Mouse (Mus musculus) frontal cortex, adult 2 months (tissue): ENCODE measurements around the gene Klhl35. TPM values are rescaled to one million over a fixed set of nuclear protein-coding genes. Genes with fewer than 3 reads are reported as not detected.
A peak's percentile ranks its signal among the peaks of the same experiment; 100 is the strongest.
"Not testable (repeated sequence)": the region's sequence is repeated elsewhere in the genome, so short reads cannot be mapped to it uniquely, and the experiment has no call there.

Experiments used
- DNase-seq, 2 experiments: peaks; one replicate each; pipeline ENCODE4 v3.0.0; 2022; ENCODE audit warnings: low spot score in 1 of 2; ENCODE audit errors: extremely low spot score in 1 of 2
- polyA plus RNA-seq: library from polyadenylated mRNA; depleted of rRNA; stranded (reverse); fragments of >200 nt; gene quantifications from 2 replicates; pipeline ENCODE4 v1.2.3, GENCODE M21; 2012; rRNA removed

Klhl35 gene
- polyA plus RNA-seq, 1 experiment = 2.5 TPM

GRCm38 (mm10) chr7:99484679-99485078 is 18.9 kb downstream of the Klhl35 start:
- no peak for DNase-seq

DNA sequence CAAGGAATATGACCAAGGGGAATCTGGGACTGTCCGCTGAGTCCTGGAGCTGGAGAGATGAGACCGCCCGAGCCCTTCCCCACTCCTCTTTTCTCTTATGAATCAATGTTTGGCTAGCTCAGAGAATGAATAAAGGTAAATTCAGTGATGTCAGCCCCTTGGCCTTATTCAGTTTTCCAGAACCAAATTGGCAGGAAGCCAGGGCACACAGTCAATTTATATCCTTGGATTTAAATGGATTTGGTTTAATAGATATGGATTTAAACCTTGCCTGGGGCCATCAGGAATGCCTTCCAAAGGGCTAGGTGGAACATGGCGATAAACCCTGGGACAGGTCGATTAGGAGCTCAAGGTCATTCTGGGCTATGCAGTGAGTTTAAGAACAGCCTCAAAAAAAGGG is 23.9 kb downstream of the Klhl35 start:
- DNase-seq = no peak

GRCm38 (mm10) chr7:99499128-99499527 is 33.3 kb downstream of the Klhl35 start:
- DNase-seq = no peak

DNA sequence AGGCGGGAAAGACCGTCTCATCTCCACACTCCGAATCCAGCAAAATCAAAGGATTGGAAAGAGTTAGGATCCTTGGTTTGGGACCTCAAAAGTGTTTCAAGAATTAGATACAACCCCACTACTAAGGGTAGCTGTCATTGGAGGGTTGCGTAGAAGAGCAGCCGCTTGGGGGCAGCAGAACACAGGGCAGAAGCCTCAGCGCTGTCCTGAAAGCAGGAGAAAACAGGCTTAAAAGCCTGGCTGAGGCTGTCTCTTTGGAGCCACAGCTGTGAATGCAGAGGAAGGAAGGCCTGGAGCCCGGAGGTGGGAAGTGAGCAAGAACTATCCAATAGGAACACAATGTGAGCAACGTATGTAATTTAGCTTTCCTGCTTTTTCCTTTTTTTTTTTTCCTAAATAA is 34.4 kb downstream of the Klhl35 start:
- peak; percentile 62 to 91 for DNase-seq

DNA sequence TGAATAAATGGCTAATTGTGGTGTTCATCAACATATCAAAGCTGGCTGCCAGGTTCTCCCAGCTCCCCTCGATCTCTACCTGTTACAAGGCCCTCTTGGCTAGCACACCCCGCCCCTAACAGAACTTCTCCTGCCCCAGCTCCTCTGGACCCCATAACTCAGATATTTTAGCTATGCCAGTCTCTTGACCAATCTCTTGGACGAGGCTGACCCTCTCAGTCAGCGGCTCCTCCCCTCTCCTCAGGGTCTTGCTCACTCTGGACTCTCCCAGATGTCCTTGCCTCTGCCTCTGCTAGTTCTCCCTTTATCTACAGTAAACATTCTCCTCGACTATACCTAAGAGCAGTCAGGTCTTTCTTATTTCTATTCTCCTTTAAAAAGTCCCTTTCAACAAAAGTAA is 34.9 kb downstream of the Klhl35 start:
- DNase-seq = no peak

DNA sequence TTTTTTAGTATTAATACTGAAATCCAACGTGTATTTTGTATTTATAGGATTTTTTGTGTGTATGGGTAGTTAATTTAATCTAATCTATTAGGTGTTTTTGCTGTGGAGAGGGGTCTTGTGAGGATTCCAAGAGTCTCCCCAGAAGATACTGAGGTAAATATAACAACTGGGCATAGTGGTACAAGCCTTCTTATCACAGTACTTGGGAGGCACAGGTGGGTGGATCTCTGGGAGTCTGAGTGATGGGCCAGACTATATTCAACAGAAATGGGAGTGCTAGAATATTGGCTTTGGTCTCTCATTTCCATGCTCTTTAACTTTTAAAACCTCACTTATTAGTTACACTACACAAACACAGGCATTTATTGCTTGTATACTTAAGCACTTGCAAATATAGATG is 35.3 kb downstream of the Klhl35 start:
- no peak for DNase-seq

GRCm38 (mm10) chr7:99504556-99504955 is 38.8 kb downstream of the Klhl35 start:
- no peak for DNase-seq

- DNase-seq = not testable (repeated sequence)
These were observed 42.4 kb downstream of the Klhl35 start for GRCm38 (mm10) chr7:99508187-99508586.

- peak; percentile 66 to 67 for DNase-seq
These were observed 44.3 kb downstream of the Klhl35 start for GRCm38 (mm10) chr7:99510087-99510501.

- no peak for DNase-seq
These were observed 50.4 kb downstream of the Klhl35 start for GRCm38 (mm10) chr7:99516092-99516813.

- no peak for DNase-seq
These were observed 51.0 kb downstream of the Klhl35 start for GRCm38 (mm10) chr7:99516814-99517157.

GRCm38 (mm10) chr7:99518954-99519644 is 53.3 kb downstream of the Klhl35 start:
- DNase-seq = no peak

DNA sequence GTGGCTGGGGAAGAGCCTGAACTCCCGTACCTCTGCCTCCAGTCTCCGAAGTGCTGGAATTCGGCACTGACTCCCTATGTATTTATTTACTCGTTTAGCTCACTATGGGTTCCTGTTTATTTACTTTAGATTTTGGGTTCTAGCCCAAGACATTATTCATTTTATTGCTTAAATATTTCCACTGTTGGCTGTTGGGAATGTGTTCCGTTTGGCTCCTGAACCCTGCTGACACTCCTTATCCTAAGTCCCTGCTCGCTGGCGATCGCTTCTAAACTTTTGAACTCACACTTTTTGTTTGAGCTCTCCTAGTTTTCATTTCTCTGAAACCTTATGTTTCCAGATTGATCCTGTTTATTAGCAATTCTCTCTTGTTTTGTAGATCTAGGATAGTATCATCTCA is 57.3 kb downstream of the Klhl35 start:
- DNase-seq = no peak

Other genes starting within 250 kb of the Klhl35 start
- 0.04 TPM in 1 of 2 replicates, not detected in the other for gene Mogat2, start 227.4 kb upstream of the Klhl35 start, polyA plus RNA-seq
- gene Map6, start 198.6 kb upstream of the Klhl35 start, polyA plus RNA-seq = 69.4 and 77.7 TPM in 2 replicates
- gene Serpinh1, start 112.8 kb upstream of the Klhl35 start, polyA plus RNA-seq = 27.5 and 31.8 TPM in 2 replicates
- gene Gdpd5, start 84.6 kb upstream of the Klhl35 start, polyA plus RNA-seq = 54.1 and 66.2 TPM in 2 replicates
- 494 and 531 TPM in 2 replicates for gene Rps3, start 17.7 kb downstream of the Klhl35 start, polyA plus RNA-seq
- gene Arrb1, start 69.5 kb downstream of the Klhl35 start, polyA plus RNA-seq = 135 and 141 TPM in 2 replicates
- 7.9 and 9.3 TPM in 2 replicates for gene Tpbgl, start 161.1 kb downstream of the Klhl35 start, polyA plus RNA-seq
- gene Slco2b1, start 245.3 kb downstream of the Klhl35 start, polyA plus RNA-seq = 12.3 and 16.5 TPM in 2 replicates